Mouse (Mus musculus) limb, embryonic 14.5 days (tissue): ENCODE measurements at regions not wholly inside any gene's neighbourhood (a gene's known extent, or its start where the extent isn't known, plus 50 kb on each side); places are given as distances from the start of the nearest gene placed in this dataset.

Experiments used
- ATAC-seq: fragments of 200-750 bp; cut with Nextera tagmentation; 2 replicates; pipeline ENCODE4 v1.8.0; 2017; ENCODE audit warnings: low read depth, moderate number of reproducible peaks, moderate TSS enrichment; ENCODE audit not compliant: low FRiP score
- DNase-seq: peaks from one replicate; pipeline ENCODE4 v3.0.0-alpha.2; 2015; ENCODE audit warnings: low spot score
- H3K27ac ChIP-seq: fragments of 300-500 bp; sonication (generic); replicated peaks from 2 replicates; pipeline ENCODE4 v1.5.1; 2014; ENCODE audit warnings: low read depth, mild to moderate bottlenecking, low read length, moderate library complexity, mixed read lengths
- H3K27me3 ChIP-seq: fragments of 300-500 bp; sonication (generic); 2 replicates; pipeline ENCODE4 v1.6.1; 2014; ENCODE audit warnings: low read length, mixed read lengths; ENCODE audit not compliant: control insufficient read depth, insufficient read depth
- H3K36me3 ChIP-seq: fragments of 300-500 bp; sonication (generic); 2 replicates; pipeline ENCODE4 v1.6.1; 2014; ENCODE audit warnings: mild to moderate bottlenecking, low read length, moderate library complexity, mixed read lengths; ENCODE audit not compliant: control insufficient read depth, insufficient read depth
- H3K4me1 ChIP-seq: fragments of 300-500 bp; sonication (generic); 2 replicates; pipeline ENCODE4 v1.6.1; 2014; ENCODE audit warnings: antibody characterized with exemption, low read length, mixed read lengths; ENCODE audit not compliant: control insufficient read depth, insufficient read depth
- H3K4me2 ChIP-seq: fragments of 300-500 bp; sonication (generic); replicated peaks from 2 replicates; pipeline ENCODE4 v1.6.1; 2014; ENCODE audit warnings: low read depth, mild to moderate bottlenecking, low read length, moderate library complexity; ENCODE audit not compliant: severe bottlenecking
- H3K4me3 ChIP-seq: fragments of 300-500 bp; sonication (generic); replicated peaks from 2 replicates; pipeline ENCODE4 v1.5.1; 2014; ENCODE audit warnings: low read length
- H3K9ac ChIP-seq: fragments of 300-500 bp; sonication (generic); 2 replicates; pipeline ENCODE4 v1.6.1; 2014; ENCODE audit warnings: mild to moderate bottlenecking, low read depth, low read length, moderate library complexity; ENCODE audit not compliant: severe bottlenecking
- H3K9me3 ChIP-seq: fragments of 300-500 bp; sonication (generic); 2 replicates; pipeline ENCODE4 v1.6.1; 2016; ENCODE audit warnings: low read length; ENCODE audit not compliant: control insufficient read depth
- POLR2A ChIP-seq: fragments of 200-500 bp; IDR thresholded peaks from 2 replicates; pipeline ENCODE4 v1.8.0; 2012; ENCODE audit warnings: inconsistent platforms, mild to moderate bottlenecking, moderate library complexity, borderline replicate concordance; ENCODE audit not compliant: insufficient read depth, insufficient read length; ENCODE audit errors: extremely low read depth
- WGBS: fragments of 180-500 bp; shearing (Covaris S2); extraction: QIAGEN DNeasy Blood & Tissue Kit; methylation state at CpG from one replicate; pipeline ENCODE4 v1.1.7; 2014; 5-methylcytosine and 5-hydroxymethylcytosine counted together

DNA sequence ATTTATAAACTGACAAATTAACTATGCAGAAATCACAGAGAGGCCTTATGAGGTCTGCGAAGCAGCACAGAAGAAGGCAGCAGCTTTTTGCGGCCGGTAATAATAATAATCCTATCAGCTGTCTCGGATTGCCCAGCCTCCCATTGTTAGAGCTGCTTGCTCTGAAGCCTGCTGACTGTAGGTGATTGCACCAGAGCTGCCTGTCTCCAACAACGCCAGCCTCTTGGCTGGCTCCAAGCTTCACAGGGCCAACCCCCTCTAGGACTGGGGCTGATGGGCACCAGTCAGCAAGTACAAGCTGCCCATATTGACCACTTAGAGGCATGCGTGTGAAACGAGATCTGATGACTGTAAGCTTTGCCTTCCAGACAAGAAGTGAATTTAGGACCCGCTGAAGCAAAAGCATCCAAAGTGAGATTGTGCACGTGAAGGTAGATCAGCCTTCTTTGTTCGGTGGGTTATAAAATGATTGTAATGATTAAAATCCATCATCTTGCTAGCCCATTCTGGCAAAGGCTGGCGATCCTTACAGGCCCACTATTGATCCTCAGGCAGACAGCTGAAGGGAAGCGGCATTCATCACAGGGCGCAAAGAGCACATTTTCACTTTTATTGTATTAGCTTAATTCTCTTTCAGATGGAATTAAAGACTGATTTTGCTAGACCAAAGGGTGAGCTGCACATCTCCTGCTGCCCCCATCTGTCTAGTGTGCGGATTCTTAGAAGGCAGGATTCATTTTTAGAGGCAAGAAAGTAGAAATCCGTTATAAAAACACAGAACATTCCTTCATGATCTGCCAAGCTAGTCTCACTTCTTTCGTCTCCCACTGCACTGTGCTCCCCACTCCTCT is 503.2 kb upstream of the Smim15 start:
- Histone ChIP-seq H3K4me1 (no peaks in the 10 kb centered on the region), H3K27ac (no peak overlapping the region)
- ATAC-seq, result no peak

DNA sequence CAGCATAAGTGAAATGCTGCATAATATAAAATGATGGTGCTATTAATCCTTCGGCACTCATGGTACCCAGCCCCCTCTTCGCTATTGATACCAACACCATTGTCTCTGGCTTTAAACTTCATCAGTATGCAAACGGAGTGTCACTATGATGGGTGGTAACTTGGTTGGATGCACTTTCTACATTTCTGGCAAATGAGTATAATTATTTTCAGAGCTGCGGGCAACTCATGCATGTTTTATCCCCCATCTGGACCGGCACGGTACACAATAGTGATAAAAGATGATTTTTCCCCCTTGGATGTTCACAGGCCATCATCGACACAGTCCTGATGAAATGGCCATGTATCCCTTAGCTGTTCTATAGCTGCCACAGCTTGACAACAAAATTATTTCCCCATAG is 503.9 kb upstream of the Smim15 start:
- Histone ChIP-seq H3K4me3 (no peak overlapping the region), H3K9me3 (no peaks in the 10 kb centered on the region), H3K27ac (no peak overlapping the region), H3K4me1 (no peaks in the 10 kb centered on the region), H3K36me3 (no peaks in the 10 kb centered on the region), H3K4me2 (no peak overlapping the region), H3K9ac (no peak overlapping the region), H3K27me3 (no peaks in the 10 kb centered on the region)
- no peak for TF ChIP-seq POLR2A
- no peak for DNase-seq
- ATAC-seq, result no peak
- 85% methylated on average over 7 of the region's 7 CpGs for WGBS

More for the DNA sequence above, 503.2 kb upstream of the Smim15 start:
- H3K4me3 ChIP-seq, result no peak overlapping the region
- no peaks in the 10 kb centered on the region for H3K36me3 ChIP-seq
- H3K9me3 ChIP-seq, result no peaks in the 10 kb centered on the region
- no peak overlapping the region for H3K4me2 ChIP-seq
- TF ChIP-seq POLR2A, result no peak
- 75% methylated on average over 16 of the region's 16 CpGs for WGBS
- no peak for DNase-seq
- no peak overlapping the region for H3K9ac ChIP-seq
- no peaks in the 10 kb centered on the region for H3K27me3 ChIP-seq

DNA sequence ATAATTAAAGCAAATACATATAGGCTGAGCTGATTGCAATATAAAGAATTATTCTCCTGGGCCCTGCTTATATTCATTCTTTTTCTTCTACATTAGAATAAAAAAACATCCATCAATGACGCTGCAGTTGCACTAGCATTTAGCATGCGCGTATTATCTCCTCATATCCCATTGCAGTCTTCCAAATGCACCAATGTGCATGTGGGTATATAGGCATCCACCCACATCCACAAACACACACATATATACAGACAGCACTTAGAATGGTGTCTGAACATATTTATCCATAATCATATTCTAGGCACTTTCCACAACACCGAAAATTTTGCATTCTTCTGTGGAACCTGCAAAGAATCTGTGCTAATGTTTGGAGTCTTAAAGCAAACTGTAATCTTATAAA is 504.4 kb upstream of the Smim15 start:
- no peaks in the 10 kb centered on the region for H3K27me3 ChIP-seq
- no peaks in the 10 kb centered on the region for H3K36me3 ChIP-seq
- H3K27ac ChIP-seq, result no peak overlapping the region
- H3K9ac ChIP-seq, result no peak overlapping the region
- no peak overlapping the region for H3K4me2 ChIP-seq
- H3K9me3 ChIP-seq, result no peaks in the 10 kb centered on the region
- WGBS, result 94% methylated on average over 4 of the region's 4 CpGs
- no peak for TF ChIP-seq POLR2A
- no peaks in the 10 kb centered on the region for H3K4me1 ChIP-seq
- ATAC-seq (no peak), DNase-seq (no peak)
- H3K4me3 ChIP-seq, result no peak overlapping the region

GRCm38 (mm10) chr13:107539326-107539725 is 504.9 kb upstream of the Smim15 start:
- DNase-seq (no peak), ATAC-seq (no peak)
- no peak overlapping the region for H3K4me3 ChIP-seq
- H3K36me3 ChIP-seq, result no peaks in the 10 kb centered on the region
- H3K9me3 ChIP-seq, result no peaks in the 10 kb centered on the region
- no peaks in the 10 kb centered on the region for H3K4me1 ChIP-seq
- H3K4me2 ChIP-seq, result no peak overlapping the region
- H3K27ac ChIP-seq, result no peak overlapping the region
- WGBS, result 81% methylated on average over 4 of the region's 4 CpGs
- no peak overlapping the region for H3K9ac ChIP-seq
- TF ChIP-seq POLR2A, result no peak
- no peaks in the 10 kb centered on the region for H3K27me3 ChIP-seq

- no peaks in the 10 kb centered on the region for H3K4me1 ChIP-seq
- H3K27me3 ChIP-seq, result no peaks in the 10 kb centered on the region
- no peak overlapping the region for H3K27ac ChIP-seq
- no peak overlapping the region for H3K4me2 ChIP-seq
- ATAC-seq (no peak), DNase-seq (no peak)
- H3K9me3 ChIP-seq, result no peaks in the 10 kb centered on the region
- H3K9ac ChIP-seq, result no peak overlapping the region
- H3K4me3 ChIP-seq, result no peak overlapping the region
- no peaks in the 10 kb centered on the region for H3K36me3 ChIP-seq
- 68% methylated on average over 5 of the region's 5 CpGs for WGBS
- no peak for TF ChIP-seq POLR2A
Observed at GRCm38 (mm10) chr13:107535213-107535612, 509.0 kb upstream of the Smim15 start.
